Mouse (Mus musculus) MEL (cell line): ENCODE results near the gene Hes2. TPM values are rescaled to one million over a fixed set of nuclear protein-coding genes. Genes with fewer than 3 reads are reported as not detected.

ENCODE experiments used
- DNase-seq: peaks from one replicate; pipeline ENCODE4 v3.0.0; 2011; ENCODE audit warnings: low read depth, low spot score
- H3K27ac ChIP-seq: 2 replicates; pipeline ENCODE4 v1.5.1; 2012; ENCODE audit warnings: low read depth, mild to moderate bottlenecking, control low read depth, low read length, moderate library complexity; ENCODE audit not compliant: control insufficient read depth
- H3K27me3 ChIP-seq, 2 experiments: fragments of 150-350 bp in 1 of 2; sonication (generic) in 1 of 2; 2 replicates each; pipeline ENCODE4 v1.6.1; 2012; ENCODE audit warnings: low read length in 2 of 2, mild to moderate bottlenecking in 2 of 2, improper control_type of control experiment in 1 of 2, moderate library complexity in 1 of 2; ENCODE audit not compliant: insufficient read depth in 2 of 2, control insufficient read depth in 1 of 2
- H3K36me3 ChIP-seq, 2 experiments: 2 replicates each; pipeline ENCODE4 v1.6.1; 2012 to 2014; ENCODE audit warnings: low read length in 2 of 2, improper control_type of control experiment in 1 of 2, inconsistent platforms in 1 of 2, mild to moderate bottlenecking in 1 of 2; ENCODE audit not compliant: insufficient read depth in 2 of 2, control insufficient read depth in 1 of 2
- H3K4me1 ChIP-seq, 2 experiments: fragments of 150-350 bp in 1 of 2; sonication (generic) in 1 of 2; 2 replicates each; pipeline ENCODE4 v1.6.1; 2012; ENCODE audit warnings: low read length in 2 of 2, improper control_type of control experiment in 1 of 2, mild to moderate bottlenecking in 1 of 2; ENCODE audit not compliant: insufficient read depth in 2 of 2, control insufficient read depth in 1 of 2
- H3K4me3 ChIP-seq, 2 experiments: fragments of 150-350 bp in 1 of 2; sonication (generic) in 1 of 2; 2 replicates each; pipeline ENCODE4 v1.5.1; 2012; ENCODE audit warnings: low read depth in 2 of 2, low read length in 2 of 2, mild to moderate bottlenecking in 2 of 2, moderate library complexity in 2 of 2, control low read depth in 1 of 2, improper control_type of control experiment in 1 of 2; ENCODE audit not compliant: control insufficient read depth in 1 of 2, insufficient read depth in 1 of 2
- H3K79me2 ChIP-seq: 2 replicates; pipeline ENCODE4 v1.6.1; 2012; ENCODE audit warnings: mild to moderate bottlenecking, low read length, moderate library complexity; ENCODE audit not compliant: control insufficient read depth, poor library complexity, insufficient read depth
- H3K9ac ChIP-seq: 2 replicates; pipeline ENCODE4 v1.6.1; 2012; ENCODE audit warnings: low read depth, mild to moderate bottlenecking, control low read depth, low read length, moderate library complexity; ENCODE audit not compliant: control insufficient read depth, poor library complexity, severe bottlenecking
- H3K9me3 ChIP-seq: fragments of 150-350 bp; sonication (generic); replicated peaks from 2 replicates; pipeline ENCODE4 v1.6.1; 2012; ENCODE audit warnings: mild to moderate bottlenecking, low read length, improper control_type of control experiment, moderate library complexity; ENCODE audit not compliant: insufficient read depth
- CHD2 ChIP-seq: IDR thresholded peaks from 2 replicates; pipeline ENCODE4 v1.6.1; 2011; ENCODE audit warnings: low read length, improper control_type of control experiment
- CTCF ChIP-seq, 3 experiments: IDR thresholded peaks in 2 of 3; conservative IDR thresholded peaks in 1 of 3; 2 replicates each; pipeline ENCODE4 v1.5.1; 2011 to 2012; ENCODE audit warnings: low read length in 3 of 3, low read depth in 2 of 3, mild to moderate bottlenecking in 2 of 3, improper control_type of control experiment in 1 of 3, inconsistent platforms in 1 of 3, mixed read lengths in 1 of 3, moderate library complexity in 1 of 3; ENCODE audit not compliant: control insufficient read depth in 1 of 3, insufficient read depth in 1 of 3, poor library complexity in 1 of 3, severe bottlenecking in 1 of 3
- EP300 ChIP-seq, 2 experiments: IDR thresholded peaks; 2 replicates each; pipeline ENCODE4 v1.6.1; 2011; ENCODE audit warnings: improper control_type of control experiment in 2 of 2, low read length in 2 of 2, low read depth in 1 of 2, mild to moderate bottlenecking in 1 of 2
- ETS1 ChIP-seq: IDR thresholded peaks from 2 replicates; pipeline ENCODE4 v1.6.1; 2012; ENCODE audit warnings: low read depth, mild to moderate bottlenecking, inconsistent platforms, low read length, improper control_type of control experiment, moderate library complexity
- HCFC1 ChIP-seq: IDR thresholded peaks from 2 replicates; pipeline ENCODE4 v1.6.1; 2012; ENCODE audit warnings: low read depth, mild to moderate bottlenecking, inconsistent platforms, low read length, improper control_type of control experiment, moderate library complexity
- MAFK ChIP-seq: IDR thresholded peaks from 2 replicates; pipeline ENCODE4 v1.6.1; 2011; ENCODE audit warnings: low read depth, mild to moderate bottlenecking, low read length, improper control_type of control experiment, borderline replicate concordance
- MAZ ChIP-seq: IDR thresholded peaks from 2 replicates; pipeline ENCODE4 v1.6.1; 2012; ENCODE audit warnings: low read depth, mild to moderate bottlenecking, inconsistent platforms, low read length, improper control_type of control experiment
- SMC3 ChIP-seq: IDR thresholded peaks from 2 replicates; pipeline ENCODE4 v1.6.1; 2011; ENCODE audit warnings: low read depth, low read length, improper control_type of control experiment
- TCF12 ChIP-seq: IDR thresholded peaks from 2 replicates; pipeline ENCODE4 v1.6.1; 2014; ENCODE audit warnings: low read depth, mild to moderate bottlenecking, inconsistent platforms, low read length, improper control_type of control experiment, moderate library complexity
- UBTF ChIP-seq: IDR thresholded peaks from 2 replicates; pipeline ENCODE4 v1.6.1; 2012; ENCODE audit warnings: low read depth, mild to moderate bottlenecking, inconsistent platforms, low read length, improper control_type of control experiment, moderate library complexity, borderline replicate concordance; ENCODE audit not compliant: insufficient read depth
- USF1 ChIP-seq: IDR thresholded peaks from 2 replicates; pipeline ENCODE4 v1.6.1; 2014; ENCODE audit warnings: low read depth, mild to moderate bottlenecking, inconsistent platforms, low read length, improper control_type of control experiment, moderate library complexity
- USF2 ChIP-seq, 2 experiments: IDR thresholded peaks; 2 replicates each; pipeline ENCODE4 v1.6.1; 2011 to 2012; ENCODE audit warnings: improper control_type of control experiment in 2 of 2, low read length in 2 of 2, borderline replicate concordance in 1 of 2, inconsistent platforms in 1 of 2, low read depth in 1 of 2, mild to moderate bottlenecking in 1 of 2; ENCODE audit not compliant: insufficient read depth in 1 of 2
- ZKSCAN1 ChIP-seq: IDR thresholded peaks from 2 replicates; pipeline ENCODE4 v1.6.1; 2012; ENCODE audit warnings: low read depth, mild to moderate bottlenecking, inconsistent platforms, low read length, improper control_type of control experiment, moderate library complexity
- ZMIZ1 ChIP-seq: IDR thresholded peaks from 2 replicates; pipeline ENCODE4 v1.6.1; 2012; ENCODE audit warnings: low read depth, mild to moderate bottlenecking, inconsistent platforms, low read length, improper control_type of control experiment, moderate library complexity
- polyA plus RNA-seq, 2 experiments: library from polyadenylated mRNA; stranded (reverse) in 1 of 2; unstranded in 1 of 2; fragments of >175 nt in 1 of 2; fragments of >200 nt in 1 of 2; gene quantifications; 2 replicates each; pipeline versions ENCODE4 v1.2.1 to v1.2.4; 2012; ENCODE audit warnings: low replicate concordance in 2 of 2, low read depth in 1 of 2; ENCODE audit not compliant: insufficient read length in 2 of 2, insufficient read depth in 1 of 2, missing spikeins in 1 of 2
- total RNA-seq: library from RNA; depleted of rRNA; stranded (reverse); fragments of 300-350 nt; gene quantifications from 2 replicates; pipeline ENCODE4 v1.2.3, GENCODE M21; 2012

Hes2 gene
- total and polyA plus RNA-seq, 3 experiments = 0.28 TPM; not detected in 2

GRCm38 (mm10) chr4:152136112-152136875, 22.4 kb upstream of the Hes2 start:
- no peaks in the 10 kb centered on the region; the same call in 1 of the 2 replicates for H3K79me2 ChIP-seq
- H3K9me3 ChIP-seq = no peaks in the 10 kb centered on the region
- H3K9ac ChIP-seq = no peak overlapping the region
- H3K36me3 ChIP-seq = no peaks in the 10 kb centered on the region; a peak in 1 of 4 replicates
- peak; percentile 65 for DNase-seq
- peaks cover 0 to 9% of the 10 kb centered on the region in 2 experiments; a peak in 2 of 4 replicates for H3K4me1 ChIP-seq
- TF ChIP-seq MAFK (no peak), ZMIZ1 (no peak), HCFC1 (no peak), EP300 (IDR thresholded peaks at IDR 0.05; ENCODE audit: low read depth in 1 of 2, low read length in 2 of 2) (no peak), MAZ (peak; percentile 63), USF2 (IDR thresholded peaks at IDR 0.05; ENCODE audit: borderline replicate concordance in 1 of 2, insufficient read depth in 1 of 2, low read depth in 1 of 2, low read length in 2 of 2) (no peak), SMC3 (no peak), CHD2 (no peak), UBTF (no peak), USF1 (no peak), TCF12 (no peak), ETS1 (no peak), CTCF (IDR thresholded peaks at IDR 0.05 in 2 of 3, conservative IDR thresholded peaks at IDR 0.05 in 1 of 3; ENCODE audit: control insufficient read depth in 1 of 3, insufficient read depth in 1 of 3, low read depth in 2 of 3, low read length in 3 of 3, poor library complexity in 1 of 3, severe bottlenecking in 1 of 3) (peak; percentile 71 to 91 (median 82))
- TF ChIP-seq, all 39 proteins: peak for 2
- H3K27ac ChIP-seq = no peak overlapping the region
- no peak overlapping the region for H3K4me3 ChIP-seq
- no peaks in the 10 kb centered on the region for H3K27me3 ChIP-seq

DNA sequence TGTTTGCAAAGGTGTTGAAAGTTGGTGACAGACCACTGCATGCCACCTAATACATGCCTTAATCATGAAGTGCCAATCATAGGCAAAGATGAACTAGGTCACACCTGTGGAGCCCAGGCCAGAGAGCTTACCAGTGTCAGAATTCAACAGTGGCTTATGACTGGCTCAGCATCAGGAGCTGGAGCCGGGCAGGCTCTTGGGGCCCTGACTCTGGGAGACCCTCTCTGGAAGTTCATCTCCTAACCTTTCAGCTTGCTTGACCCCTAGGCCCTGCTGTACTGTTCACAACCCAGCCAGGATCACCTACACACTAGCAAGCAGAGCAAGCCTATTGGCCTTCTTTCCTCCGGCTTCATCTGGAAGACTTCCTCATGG, 21.8 kb upstream of the Hes2 start:
- Histone ChIP-seq H3K27me3 (no peaks in the 10 kb centered on the region), H3K9ac (no peak overlapping the region), H3K36me3 (no peaks in the 10 kb centered on the region; a peak in 1 of 4 replicates), H3K4me1 (peaks cover 0 to 9% of the 10 kb centered on the region in 2 experiments; a peak in 2 of 4 replicates), H3K4me3 (no peak overlapping the region), H3K79me2 (no peaks in the 10 kb centered on the region), H3K9me3 (no peaks in the 10 kb centered on the region), H3K27ac (no peak overlapping the region)
- TF ChIP-seq ZKSCAN1 (no peak), HCFC1 (no peak), ZMIZ1 (no peak), CTCF (IDR thresholded peaks at IDR 0.05 in 2 of 3, conservative IDR thresholded peaks at IDR 0.05 in 1 of 3; ENCODE audit: control insufficient read depth in 1 of 3, insufficient read depth in 1 of 3, low read depth in 2 of 3, low read length in 3 of 3, poor library complexity in 1 of 3, severe bottlenecking in 1 of 3) (0 out of 6 replicates have a peak, but pooled peaks of 1 of the 3 experiments have one; percentile 2)
- no peak for DNase-seq
